Mouse (Mus musculus) forebrain, embryonic 10.5 days (tissue): ENCODE measurements around the gene Sfxn1. TPM values are rescaled to one million over a fixed set of nuclear protein-coding genes. Genes with fewer than 3 reads are reported as not detected.

Experiments
- DNase-seq: peaks from one replicate; pipeline ENCODE4 v3.0.0-alpha.2; 2017; ENCODE audit warnings: low spot score; ENCODE audit errors: extremely low spot score
- H3K27ac ChIP-seq: fragments of 300-500 bp; sonication (generic); 2 replicates; pipeline ENCODE4 v1.5.1; 2016; ENCODE audit warnings: mild to moderate bottlenecking
- H3K27me3 ChIP-seq: fragments of 300-500 bp; sonication (generic); 2 replicates; pipeline ENCODE4 v1.6.1; 2016; ENCODE audit warnings: mild to moderate bottlenecking; ENCODE audit not compliant: poor library complexity, severe bottlenecking
- H3K36me3 ChIP-seq: fragments of 300-500 bp; sonication (generic); replicated peaks from 2 replicates; pipeline ENCODE4 v1.6.1; 2016; ENCODE audit warnings: mild to moderate bottlenecking, moderate library complexity
- H3K4me1 ChIP-seq: fragments of 300-500 bp; sonication (generic); 2 replicates; pipeline ENCODE4 v1.6.1; 2016
- H3K4me3 ChIP-seq: fragments of 300-500 bp; sonication (generic); 2 replicates; pipeline ENCODE4 v1.5.1; 2016; ENCODE audit warnings: mild to moderate bottlenecking, moderate library complexity
- H3K9me3 ChIP-seq: fragments of 300-500 bp; sonication (generic); 2 replicates; pipeline ENCODE4 v1.6.1; 2016; ENCODE audit warnings: mild to moderate bottlenecking, moderate library complexity
- WGBS: fragments of 180-500 bp; shearing (Covaris S2); methylation state at CpG from one replicate; pipeline ENCODE4 v1.1.7; 2016; 5-methylcytosine and 5-hydroxymethylcytosine counted together
- polyA plus RNA-seq: library from polyadenylated mRNA; unstranded; fragments of >200 nt; fragmentation: Nextera tagmentation; extraction: Ambion mirVana; gene quantifications from 2 replicates; pipeline ENCODE4 v1.2.1, GENCODE M21; 2016

The Sfxn1 gene
- polyA plus RNA-seq, 1 experiment from 2014 or later, result 98.2 TPM

- no peaks in the 10 kb centered on the region for H3K27me3 ChIP-seq
- no peak for DNase-seq
- no peaks in the 10 kb centered on the region for H3K9me3 ChIP-seq
- WGBS, result 92% methylated on average over 3 of the region's 3 CpGs
- no peak overlapping the region for H3K27ac ChIP-seq
- H3K36me3 ChIP-seq, result peaks cover 90% of the 10 kb centered on the region
- H3K4me3 ChIP-seq, result no peak overlapping the region
- H3K4me1 ChIP-seq, result peaks cover 6% of the 10 kb centered on the region; the same call in 1 of the 2 replicates
Measured at GRCm38 (mm10) chr13:54103271-54103670, 31.6 kb downstream of the Sfxn1 start.

DNA sequence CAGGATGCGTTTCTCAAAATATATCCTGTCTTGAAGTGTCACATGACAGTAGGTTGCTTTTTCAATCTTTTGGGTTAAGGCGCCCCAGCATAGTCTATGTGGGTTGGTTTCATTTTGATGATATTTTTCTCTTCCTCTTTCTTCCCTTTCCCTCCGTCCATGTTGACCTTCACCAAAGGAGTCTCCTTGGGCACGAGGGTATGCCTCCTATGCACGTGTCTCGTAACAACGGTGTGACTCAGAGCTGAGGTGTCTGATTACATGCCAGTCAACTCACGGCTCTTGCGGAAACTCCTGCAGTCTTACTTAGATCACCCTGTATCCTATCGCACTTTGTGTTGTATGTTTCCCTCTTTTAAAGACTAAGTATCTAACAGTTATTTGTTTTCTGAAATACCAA lies 32.2 kb downstream of the Sfxn1 start:
- Histone ChIP-seq H3K27ac (no peak overlapping the region), H3K4me3 (no peak overlapping the region), H3K9me3 (no peaks in the 10 kb centered on the region), H3K36me3 (peaks cover 88% of the 10 kb centered on the region), H3K4me1 (peaks cover 6% of the 10 kb centered on the region; the same call in 1 of the 2 replicates), H3K27me3 (no peaks in the 10 kb centered on the region)
- DNase-seq, result no peak
- WGBS, result 88% methylated on average over 10 of the region's 10 CpGs

GRCm38 (mm10) chr13:54113819-54114550 lies 42.3 kb downstream of the Sfxn1 start:
- peaks cover 8% of the 10 kb centered on the region; the same call in 1 of the 2 replicates for H3K27me3 ChIP-seq
- peaks cover 5% of the 10 kb centered on the region; the same call in 1 of the 2 replicates for H3K9me3 ChIP-seq
- peaks cover 10% of the 10 kb centered on the region; the same call in 1 of the 2 replicates for H3K4me1 ChIP-seq
- H3K36me3 ChIP-seq, result no peaks in the 10 kb centered on the region; the same call in 1 of the 2 replicates
- no peak overlapping the region for H3K27ac ChIP-seq
- DNase-seq, result peak; percentile 64
- H3K4me3 ChIP-seq, result no peak overlapping the region
- 50% methylated on average over 11 of the region's 11 CpGs for WGBS

- no peak overlapping the region for H3K27ac ChIP-seq
- 84% methylated on average over 5 of the region's 5 CpGs for whole genome bisulfite sequencing
- H3K4me3 ChIP-seq, result no peak overlapping the region
- no peak for DNase-seq
- peaks cover 5% of the 10 kb centered on the region; the same call in 1 of the 2 replicates for H3K9me3 ChIP-seq
- peaks cover 8% of the 10 kb centered on the region; the same call in 1 of the 2 replicates for H3K27me3 ChIP-seq
- H3K36me3 ChIP-seq, result no peaks in the 10 kb centered on the region
- H3K4me1 ChIP-seq, result peaks cover 10% of the 10 kb centered on the region; the same call in 1 of the 2 replicates
Measured at GRCm38 (mm10) chr13:54114931-54115330, 43.3 kb downstream of the Sfxn1 start.

- DNase-seq, result no peak
- Histone ChIP-seq H3K27ac (no peak overlapping the region), H3K36me3 (no peaks in the 10 kb centered on the region), H3K9me3 (peaks cover 5% of the 10 kb centered on the region; the same call in 1 of the 2 replicates), H3K4me1 (peaks cover 10% of the 10 kb centered on the region; the same call in 1 of the 2 replicates), H3K27me3 (peaks cover 8% of the 10 kb centered on the region; the same call in 1 of the 2 replicates), H3K4me3 (no peak overlapping the region)
- WGBS, result 89% methylated on average over 6 of the region's 6 CpGs
Measured at GRCm38 (mm10) chr13:54115779-54116178, 44.1 kb downstream of the Sfxn1 start.

- Histone ChIP-seq H3K27me3 (peaks cover 8% of the 10 kb centered on the region; the same call in 1 of the 2 replicates), H3K4me3 (no peak overlapping the region), H3K36me3 (no peaks in the 10 kb centered on the region), H3K4me1 (peaks cover 10% of the 10 kb centered on the region; the same call in 1 of the 2 replicates), H3K27ac (no peak overlapping the region), H3K9me3 (peaks cover 14% of the 10 kb centered on the region; the same call in 1 of the 2 replicates)
- 25% methylated on average over 5 of the region's 5 CpGs for WGBS
- no peak for DNase-seq
Measured at GRCm38 (mm10) chr13:54118355-54118754, 46.7 kb downstream of the Sfxn1 start.

GRCm38 (mm10) chr13:54137756-54138410 lies 66.2 kb downstream of the Sfxn1 start:
- DNase-seq, result no peak
- 84% methylated on average over 9 of the region's 9 CpGs for WGBS

GRCm38 (mm10) chr13:54143788-54144187 lies 72.1 kb downstream of the Sfxn1 start:
- Histone ChIP-seq H3K27ac (peak overlapping the region; percentile 21; the same call in 1 of the 2 replicates), H3K4me3 (no peak overlapping the region), H3K4me1 (peaks cover 12% of the 10 kb centered on the region), H3K9me3 (no peaks in the 10 kb centered on the region), H3K27me3 (no peaks in the 10 kb centered on the region; the same call in 1 of the 2 replicates), H3K36me3 (no peaks in the 10 kb centered on the region)
- WGBS, result 50% methylated on average over 5 of the region's 5 CpGs
- DNase-seq, result no peak

More at GRCm38 (mm10) chr13:54137756-54138410, 66.2 kb downstream of the Sfxn1 start:
- Histone ChIP-seq H3K27ac (no peak overlapping the region), H3K4me3 (no peak overlapping the region), H3K9me3 (no peaks in the 10 kb centered on the region), H3K27me3 (no peaks in the 10 kb centered on the region; the same call in 1 of the 2 replicates), H3K36me3 (no peaks in the 10 kb centered on the region), H3K4me1 (no peaks in the 10 kb centered on the region)

DNA sequence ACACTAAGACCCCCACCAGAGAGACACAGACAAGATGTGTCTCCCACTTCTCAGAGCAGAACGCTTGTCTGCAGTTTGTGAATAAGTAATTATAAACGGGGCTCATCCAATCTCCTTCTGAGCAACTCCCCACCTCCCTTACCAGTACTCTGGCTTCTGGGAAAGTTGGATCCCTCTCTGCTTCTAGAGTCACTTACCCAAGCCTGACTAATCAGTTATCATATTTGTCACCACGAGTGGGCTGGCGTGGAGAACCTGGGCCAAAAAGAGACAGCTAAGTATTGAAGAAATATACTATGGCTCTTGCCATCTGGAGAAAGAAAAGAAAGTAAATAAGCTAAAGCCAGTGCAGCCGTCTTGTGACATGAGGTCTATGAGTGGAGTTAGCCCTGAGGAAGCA lies 73.0 kb downstream of the Sfxn1 start:
- H3K27me3 ChIP-seq, result no peaks in the 10 kb centered on the region; the same call in 1 of the 2 replicates

GRCm38 (mm10) chr13:54147328-54147727 lies 75.7 kb downstream of the Sfxn1 start:
- no peak for DNase-seq
- Histone ChIP-seq H3K4me1 (peaks cover 12% of the 10 kb centered on the region), H3K36me3 (no peaks in the 10 kb centered on the region), H3K27ac (no peak overlapping the region), H3K4me3 (no peak overlapping the region), H3K27me3 (no peaks in the 10 kb centered on the region), H3K9me3 (no peaks in the 10 kb centered on the region)
- WGBS, result 72% methylated on average over 1 of the region's 1 CpGs

More for the DNA sequence above, 73.0 kb downstream of the Sfxn1 start:
- 84% methylated on average over 5 of the region's 5 CpGs for WGBS
- H3K9me3 ChIP-seq, result no peaks in the 10 kb centered on the region
- peaks cover 12% of the 10 kb centered on the region for H3K4me1 ChIP-seq
- no peaks in the 10 kb centered on the region for H3K36me3 ChIP-seq
- no peak overlapping the region for H3K27ac ChIP-seq
- DNase-seq, result no peak
- no peak overlapping the region for H3K4me3 ChIP-seq

DNA sequence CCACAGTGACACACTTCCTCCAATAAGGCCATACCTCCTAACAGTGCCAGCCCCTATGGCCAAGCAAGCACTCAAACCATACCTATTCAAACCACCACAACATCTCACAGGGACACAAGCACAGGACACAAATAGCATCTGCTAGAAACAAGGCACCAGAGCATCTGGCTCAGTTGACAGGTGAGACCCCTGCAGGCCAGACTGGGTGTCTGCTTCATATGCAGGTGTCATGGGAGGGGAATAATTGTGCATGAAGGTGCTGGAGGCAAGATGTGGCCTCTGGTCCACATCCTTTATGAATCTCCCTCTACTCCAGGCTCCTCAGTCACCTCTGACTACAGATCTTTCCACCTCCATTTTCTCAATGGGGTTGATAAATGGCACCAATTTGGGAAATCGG lies 80.8 kb downstream of the Sfxn1 start:
- Histone ChIP-seq H3K4me3 (no peak overlapping the region), H3K4me1 (peaks cover 13% of the 10 kb centered on the region), H3K27me3 (no peaks in the 10 kb centered on the region), H3K27ac (no peak overlapping the region), H3K36me3 (no peaks in the 10 kb centered on the region), H3K9me3 (no peaks in the 10 kb centered on the region)
- WGBS, result 76% methylated on average over 1 of the region's 1 CpGs
- DNase-seq, result no peak

GRCm38 (mm10) chr13:54152911-54153310 lies 81.2 kb downstream of the Sfxn1 start:
- Histone ChIP-seq H3K4me1 (peaks cover 13% of the 10 kb centered on the region), H3K27me3 (0 out of 2 replicates have a peak, but pooled peaks cover 5% of the 10 kb centered on the region), H3K4me3 (no peak overlapping the region), H3K9me3 (no peaks in the 10 kb centered on the region), H3K27ac (no peak overlapping the region), H3K36me3 (no peaks in the 10 kb centered on the region)
- no peak for DNase-seq
- 49% methylated on average over 7 of the region's 7 CpGs for WGBS
